Mouse (Mus musculus): ENCODE results near the gene Ank.

The Ank gene

GRCm38 (mm10) chr15:27598786-27599385, 132.4 kb downstream of the Ank start:
- DNase-seq (ENCODE audit: low read depth) = no peak

GRCm38 (mm10) chr15:27600524-27600923, 134.0 kb downstream of the Ank start:
- DNase-seq (ENCODE audit: low read depth) = no peak

GRCm38 (mm10) chr15:27604558-27604957, 138.1 kb downstream of the Ank start:
- DNase-seq (ENCODE audit: low read depth) = no peak

GRCm38 (mm10) chr15:27605252-27605651, 138.8 kb downstream of the Ank start:
- no peak for DNase-seq (ENCODE audit: low read depth)

- DNase-seq (ENCODE audit: low read depth) = no peak
Observed at GRCm38 (mm10) chr15:27609554-27609953, 143.1 kb downstream of the Ank start.

GRCm38 (mm10) chr15:27612533-27613221, 146.2 kb downstream of the Ank start:
- DNase-seq (ENCODE audit: low read depth) = peak; percentile 86

- DNase-seq (ENCODE audit: low read depth) = no peak
Observed at GRCm38 (mm10) chr15:27613255-27613654, 146.8 kb downstream of the Ank start.

GRCm38 (mm10) chr15:27616159-27616558, 149.7 kb downstream of the Ank start:
- no peak for DNase-seq (ENCODE audit: low read depth)

- DNase-seq (ENCODE audit: low read depth) = no peak
Observed at GRCm38 (mm10) chr15:27617227-27617626, 150.8 kb downstream of the Ank start.

- no peak for DNase-seq (ENCODE audit: low read depth)
Observed at GRCm38 (mm10) chr15:27618778-27619533, 152.5 kb downstream of the Ank start.

GRCm38 (mm10) chr15:27619683-27620082, 153.2 kb downstream of the Ank start:
- DNase-seq (ENCODE audit: low read depth) = no peak

- no peak for DNase-seq (ENCODE audit: low read depth)
Observed at GRCm38 (mm10) chr15:27620475-27621185, 154.2 kb downstream of the Ank start.

GRCm38 (mm10) chr15:27623286-27623685, 156.8 kb downstream of the Ank start:
- no peak for DNase-seq (ENCODE audit: low read depth)

GRCm38 (mm10) chr15:27625014-27625889, 158.8 kb downstream of the Ank start:
- DNase-seq (ENCODE audit: low read depth) = no peak

GRCm38 (mm10) chr15:27625890-27626255, 159.4 kb downstream of the Ank start:
- no peak for DNase-seq (ENCODE audit: low read depth)

- DNase-seq (ENCODE audit: low read depth) = no peak
Observed at GRCm38 (mm10) chr15:27626314-27626713, 159.8 kb downstream of the Ank start.

- no peak for DNase-seq (ENCODE audit: low read depth)
Observed at GRCm38 (mm10) chr15:27627794-27628193, 161.3 kb downstream of the Ank start.

- no peak for DNase-seq (ENCODE audit: low read depth)
Observed at GRCm38 (mm10) chr15:27629046-27629445, 162.6 kb downstream of the Ank start.

GRCm38 (mm10) chr15:27629800-27630600, 163.5 kb downstream of the Ank start:
- DNase-seq (ENCODE audit: low read depth) = peak; percentile 41

GRCm38 (mm10) chr15:27630601-27631383, 164.3 kb downstream of the Ank start, which contains the start of gene Otulin:
Gene Otulin (minus strand): TSS chr15:27630693.
- peak; percentile 100 for DNase-seq (ENCODE audit: low read depth)
